Mouse (Mus musculus) limb, embryonic 14.5 days (tissue): ENCODE data around the gene Vmn2r48. TPM values are rescaled to one million over a fixed set of nuclear protein-coding genes. Genes with fewer than 3 reads are reported as not detected.
"Not testable (repeated sequence)": the region's sequence is repeated elsewhere in the genome, so short reads cannot be mapped to it uniquely, and the experiment has no call there.

Source experiments
- ATAC-seq: fragments of 200-750 bp; cut with Nextera tagmentation; 2 replicates; pipeline ENCODE4 v1.8.0; 2017; ENCODE audit warnings: low read depth, moderate number of reproducible peaks, moderate TSS enrichment; ENCODE audit not compliant: low FRiP score
- DNase-seq: peaks from one replicate; pipeline ENCODE4 v3.0.0-alpha.2; 2015; ENCODE audit warnings: low spot score
- H3K27ac ChIP-seq: fragments of 300-500 bp; sonication (generic); replicated peaks from 2 replicates; pipeline ENCODE4 v1.5.1; 2014; ENCODE audit warnings: low read depth, mild to moderate bottlenecking, low read length, moderate library complexity, mixed read lengths
- H3K27me3 ChIP-seq: fragments of 300-500 bp; sonication (generic); 2 replicates; pipeline ENCODE4 v1.6.1; 2014; ENCODE audit warnings: low read length, mixed read lengths; ENCODE audit not compliant: control insufficient read depth, insufficient read depth
- H3K36me3 ChIP-seq: fragments of 300-500 bp; sonication (generic); 2 replicates; pipeline ENCODE4 v1.6.1; 2014; ENCODE audit warnings: mild to moderate bottlenecking, low read length, moderate library complexity, mixed read lengths; ENCODE audit not compliant: control insufficient read depth, insufficient read depth
- H3K4me1 ChIP-seq: fragments of 300-500 bp; sonication (generic); 2 replicates; pipeline ENCODE4 v1.6.1; 2014; ENCODE audit warnings: antibody characterized with exemption, low read length, mixed read lengths; ENCODE audit not compliant: control insufficient read depth, insufficient read depth
- H3K4me2 ChIP-seq: fragments of 300-500 bp; sonication (generic); replicated peaks from 2 replicates; pipeline ENCODE4 v1.6.1; 2014; ENCODE audit warnings: low read depth, mild to moderate bottlenecking, low read length, moderate library complexity; ENCODE audit not compliant: severe bottlenecking
- H3K4me3 ChIP-seq: fragments of 300-500 bp; sonication (generic); replicated peaks from 2 replicates; pipeline ENCODE4 v1.5.1; 2014; ENCODE audit warnings: low read length
- H3K9ac ChIP-seq: fragments of 300-500 bp; sonication (generic); 2 replicates; pipeline ENCODE4 v1.6.1; 2014; ENCODE audit warnings: mild to moderate bottlenecking, low read depth, low read length, moderate library complexity; ENCODE audit not compliant: severe bottlenecking
- H3K9me3 ChIP-seq: fragments of 300-500 bp; sonication (generic); 2 replicates; pipeline ENCODE4 v1.6.1; 2016; ENCODE audit warnings: low read length; ENCODE audit not compliant: control insufficient read depth
- WGBS: fragments of 180-500 bp; shearing (Covaris S2); extraction: QIAGEN DNeasy Blood & Tissue Kit; methylation state at CpG from one replicate; pipeline ENCODE4 v1.1.7; 2014; 5-methylcytosine and 5-hydroxymethylcytosine counted together
- polyA plus RNA-seq, 2 experiments: library from polyadenylated mRNA; depleted of rRNA in 1 of 2; stranded (reverse) in 1 of 2; unstranded in 1 of 2; fragments of >200 nt; fragmentation: Nextera tagmentation in 1 of 2; extraction: Ambion mirVana in 1 of 2; gene quantifications; 2 replicates each; pipeline versions ENCODE4 v1.2.1 to v1.2.3; 2012 to 2014

Vmn2r48 gene
- polyA plus RNA-seq (2012; rRNA removed): not detected in 2 replicates
- polyA plus RNA-seq (2014; fragmentation: Nextera tagmentation; extraction: Ambion mirVana): not detected in 2 replicates

DNA sequence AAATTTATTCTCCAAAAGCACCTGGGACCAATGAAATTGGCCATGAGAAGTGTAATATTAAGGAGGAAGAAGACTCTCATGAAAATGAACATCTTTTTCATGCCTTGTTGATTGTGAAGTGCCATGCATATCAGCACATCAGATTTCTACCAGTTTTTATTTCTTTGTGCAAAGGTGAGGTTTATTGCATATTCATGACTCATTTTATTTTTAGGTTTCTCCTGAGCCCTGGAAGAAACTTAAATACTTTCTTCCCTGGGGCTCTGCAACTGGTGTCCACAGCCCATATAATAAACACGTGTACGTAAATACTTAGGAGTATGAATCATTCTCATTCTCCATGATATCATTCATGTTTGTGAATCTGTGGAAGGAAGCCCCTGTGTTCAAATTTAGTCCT is at the start of gene Vmn2r48:
Gene Vmn2r48, minus strand, starts transcription at position 101 of the 400 bp plus-strand sequence.
- not testable (repeated sequence) for DNase-seq, H3K9me3 ChIP-seq, H3K4me2 ChIP-seq, H3K4me3 ChIP-seq, ATAC-seq, H3K4me1 ChIP-seq, H3K36me3 ChIP-seq, H3K9ac ChIP-seq, H3K27me3 ChIP-seq, H3K27ac ChIP-seq
- WGBS: 82% methylated on average over 2 of the region's 2 CpGs

DNA sequence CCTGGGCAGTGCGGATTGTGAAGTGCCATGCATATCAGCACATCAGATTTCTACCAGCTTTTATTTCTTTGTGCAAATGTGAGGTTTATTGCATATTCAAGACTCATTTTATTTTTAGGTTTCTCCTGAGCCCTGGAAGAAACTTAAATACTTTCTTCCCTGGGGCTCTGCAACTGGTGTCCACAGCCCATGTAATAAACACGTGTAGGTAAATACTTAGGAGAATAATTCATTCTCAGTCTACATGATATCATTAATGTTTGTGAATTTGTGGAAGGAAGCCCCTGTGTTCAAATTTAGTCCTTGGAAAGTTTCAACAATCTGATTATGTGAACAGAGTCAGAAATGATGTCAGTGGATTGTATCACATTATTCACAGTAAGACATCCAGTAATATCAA is 38.8 kb upstream of the Vmn2r48 start, which contains the start of gene Vmn2r49:
Gene Vmn2r49, minus strand, starts transcription at position 101 of the 400 bp plus-strand sequence.
- H3K36me3 ChIP-seq, DNase-seq, ATAC-seq, H3K9ac ChIP-seq, H3K4me3 ChIP-seq, H3K4me2 ChIP-seq, H3K27ac ChIP-seq, H3K27me3 ChIP-seq, H3K9me3 ChIP-seq, H3K4me1 ChIP-seq: not testable (repeated sequence)
- WGBS: no CpG with 5 or more reads among the region's 2 CpGs

Other genes starting within 250 kb of the Vmn2r48 start
- gene Vmn2r46, start 183.0 kb downstream of the Vmn2r48 start, polyA plus RNA-seq (2012; rRNA removed): not detected in 2 replicates
- gene Vmn2r46, start 183.0 kb downstream of the Vmn2r48 start, polyA plus RNA-seq (2014; fragmentation: Nextera tagmentation; extraction: Ambion mirVana): not detected in 2 replicates
- not detected in 2 replicates for gene Vmn2r47, start 112.3 kb downstream of the Vmn2r48 start, polyA plus RNA-seq (2012; rRNA removed)
- gene Vmn2r47, start 112.3 kb downstream of the Vmn2r48 start, polyA plus RNA-seq (2014; fragmentation: Nextera tagmentation; extraction: Ambion mirVana): not detected in 2 replicates
- gene Vmn2r49, start 38.7 kb upstream of the Vmn2r48 start, polyA plus RNA-seq (2012; rRNA removed): not detected in 2 replicates
- gene Vmn2r49, start 38.7 kb upstream of the Vmn2r48 start, polyA plus RNA-seq (2014; fragmentation: Nextera tagmentation; extraction: Ambion mirVana): not detected in 2 replicates
- gene Vmn2r50, start 99.7 kb upstream of the Vmn2r48 start, polyA plus RNA-seq (2012; rRNA removed): not detected in 2 replicates
- not detected in 2 replicates for gene Vmn2r50, start 99.7 kb upstream of the Vmn2r48 start, polyA plus RNA-seq (2014; fragmentation: Nextera tagmentation; extraction: Ambion mirVana)
- gene Vmn2r51, start 152.2 kb upstream of the Vmn2r48 start, polyA plus RNA-seq (2012; rRNA removed): not detected in 2 replicates
- gene Vmn2r51, start 152.2 kb upstream of the Vmn2r48 start, polyA plus RNA-seq (2014; fragmentation: Nextera tagmentation; extraction: Ambion mirVana): not detected in 2 replicates
- not detected in 2 replicates for gene Vmn2r52, start 223.0 kb upstream of the Vmn2r48 start, polyA plus RNA-seq (2012; rRNA removed)
- gene Vmn2r52, start 223.0 kb upstream of the Vmn2r48 start, polyA plus RNA-seq (2014; fragmentation: Nextera tagmentation; extraction: Ambion mirVana): not detected in 2 replicates